Comparison of ENCODE assay signal across 15 mouse cellular contexts in genomic region chr2:5396415-5396814, GRCm38 (mm10).
DNase-seq lines count a peak whose midpoint lies in the region; ATAC-seq and TF ChIP-seq lines count a peak whose summit lies in the region.
"Had no signal": no experiment of that assay in that cellular context is flagged by ENCODE, and none has a peak within 500 bp of the region (broad histone marks: within the 10 kb centered on the region; RNA-seq: fewer than 3 reads in every experiment).

No protein-coding gene starts in this region.

- no peak overlapping the region for H3K27ac ChIP-seq in forebrain, embryonic 13.5 days
- no peak overlapping the region for H3K27ac ChIP-seq in forebrain, embryonic 11.5 days (ENCODE audit: low read depth, low read length)
- no peak overlapping the region for H3K27ac ChIP-seq in kidney, postnatal 0 days
- H3K27ac ChIP-seq: embryonic facial prominence, embryonic 15.5 days; hindbrain, embryonic 15.5 days; limb, embryonic 12.5 days had no signal

- no peaks in the 10 kb centered on the region for H3K27me3 ChIP-seq in forebrain, embryonic 13.5 days
- H3K27me3 ChIP-seq in forebrain, embryonic 11.5 days (ENCODE audit: control insufficient read depth, insufficient read depth, low read length) = no peaks in the 10 kb centered on the region
- H3K27me3 ChIP-seq in kidney, postnatal 0 days (ENCODE audit: insufficient read depth, low read length) = no peaks in the 10 kb centered on the region
- H3K27me3 ChIP-seq: embryonic facial prominence, embryonic 15.5 days; hindbrain, embryonic 15.5 days; limb, embryonic 12.5 days had no signal

- H3K4me2 ChIP-seq in forebrain, embryonic 13.5 days = no peak overlapping the region
- no peak overlapping the region for H3K4me2 ChIP-seq in forebrain, embryonic 11.5 days (ENCODE audit: low read depth, low read length, severe bottlenecking)
- no peak overlapping the region for H3K4me2 ChIP-seq in kidney, postnatal 0 days (ENCODE audit: low read length)
- H3K4me2 ChIP-seq: embryonic facial prominence, embryonic 15.5 days; hindbrain, embryonic 15.5 days; limb, embryonic 12.5 days had no signal

- no peak overlapping the region for H3K9ac ChIP-seq in forebrain, embryonic 13.5 days
- no peak overlapping the region for H3K9ac ChIP-seq in forebrain, embryonic 11.5 days (ENCODE audit: low read length)
- no peak overlapping the region for H3K9ac ChIP-seq in kidney, postnatal 0 days (ENCODE audit: low read depth, low read length)
- H3K9ac ChIP-seq: embryonic facial prominence, embryonic 15.5 days; hindbrain, embryonic 15.5 days; limb, embryonic 12.5 days had no signal

- ATAC-seq in forebrain, embryonic 13.5 days = peak; percentile 14; the same call in 1 of the 2 replicates
- no peak for ATAC-seq in forebrain, embryonic 11.5 days (replicated peaks; ENCODE audit: low FRiP score)
- no peak for ATAC-seq in kidney, postnatal 0 days (replicated peaks; ENCODE audit: low FRiP score, low read depth)
- ATAC-seq: CD4-positive, CD25-positive, alpha-beta regulatory T cell, adult 4 months had no signal

- intact Hi-C loops in left cerebral cortex, postnatal 10 days (cut with DNase I) = loop anchor here (5.0 kb wide), 1 partner anchor 304 kb away; no protein-coding TSS in a partner anchor

- peaks cover 30% of the 10 kb centered on the region for H3K4me1 ChIP-seq in forebrain, embryonic 13.5 days
- 0 out of 2 replicates have a peak, but pooled peaks cover 3% of the 10 kb centered on the region for H3K4me1 ChIP-seq in forebrain, embryonic 11.5 days (replicated peaks; ENCODE audit: control insufficient read depth, insufficient read depth, low read length)
- no peaks in the 10 kb centered on the region for H3K4me1 ChIP-seq in kidney, postnatal 0 days (replicated peaks; ENCODE audit: insufficient read depth, low read length)
- H3K4me1 ChIP-seq: embryonic facial prominence, embryonic 15.5 days had no signal

- no peak for DNase-seq in forebrain, embryonic 11.5 days (ENCODE audit: low spot score)
- peak; percentile 73 for DNase-seq in kidney, postnatal 0 days (ENCODE audit: low spot score)
- DNase-seq in kidney, adult 8-10 months = no peak
- DNase-seq in A20 (ENCODE audit: low read depth, low spot score) = peak; percentile 34
- DNase-seq in embryo, embryonic 10.5 days (ENCODE audit: low spot score) = peak; percentile 33
- DNase-seq in T-cell, adult 2 months (ENCODE audit: low spot score) = no peak
- no peak for DNase-seq in left cerebral cortex, postnatal 10 days (ENCODE audit: extremely low spot score in 1 of 2, low spot score in 2 of 2)
- DNase-seq: gastrocnemius, postnatal 25 days; right cerebral cortex, postnatal 25 days had no signal

- H3K4me3 ChIP-seq in forebrain, embryonic 13.5 days = no peak overlapping the region
- no peak overlapping the region for H3K4me3 ChIP-seq in forebrain, embryonic 11.5 days (ENCODE audit: low read depth, low read length)
- no peak overlapping the region for H3K4me3 ChIP-seq in kidney, postnatal 0 days (replicated peaks; ENCODE audit: low read depth, low read length)
- H3K4me3 ChIP-seq: embryonic facial prominence, embryonic 15.5 days; hindbrain, embryonic 15.5 days; limb, embryonic 12.5 days; myocyte had no signal

- no peaks in the 10 kb centered on the region for H3K36me3 ChIP-seq in forebrain, embryonic 13.5 days (ENCODE audit: poor library complexity, severe bottlenecking)
- no peaks in the 10 kb centered on the region for H3K36me3 ChIP-seq in forebrain, embryonic 11.5 days (ENCODE audit: control insufficient read depth, insufficient read depth, low read length)
- no peaks in the 10 kb centered on the region for H3K36me3 ChIP-seq in kidney, postnatal 0 days (ENCODE audit: insufficient read depth, low read length)
- H3K36me3 ChIP-seq: embryonic facial prominence, embryonic 15.5 days; hindbrain, embryonic 15.5 days; limb, embryonic 12.5 days had no signal

- no peaks in the 10 kb centered on the region for H3K9me3 ChIP-seq in forebrain, embryonic 13.5 days (replicated peaks)
- no peaks in the 10 kb centered on the region for H3K9me3 ChIP-seq in forebrain, embryonic 11.5 days (ENCODE audit: control insufficient read depth, low read length)
- H3K9me3 ChIP-seq in kidney, postnatal 0 days (replicated peaks; ENCODE audit: low read length) = no peaks in the 10 kb centered on the region
- H3K9me3 ChIP-seq: embryonic facial prominence, embryonic 15.5 days; hindbrain, embryonic 15.5 days; limb, embryonic 12.5 days had no signal

- TF ChIP-seq CTCF in kidney, postnatal 0 days (IDR thresholded peaks at IDR 0.05; ENCODE audit: low read depth) = peak; percentile 68

- WGBS in forebrain, embryonic 13.5 days = 88% methylated on average over 1 of the region's 1 CpGs
- WGBS in forebrain, embryonic 11.5 days = 69% methylated on average over 1 of the region's 1 CpGs
- 72% methylated on average over 1 of the region's 1 CpGs for WGBS in kidney, postnatal 0 days

Comparison
In these comparisons a context has a peak if more than half of its experiments do, and no peak if none do; other contexts are left out.
1. DNase-seq: peak in kidney, postnatal 0 days (single experiment), A20 (single experiment) and embryo, embryonic 10.5 days (single experiment); none in forebrain, embryonic 11.5 days (single experiment), kidney, adult 8-10 months (0 of 2), T-cell, adult 2 months (single experiment) and left cerebral cortex, postnatal 10 days (0 of 2).